Mouse (Mus musculus) olfactory bulb, adult 2 months (tissue): Measurements from ENCODE around the gene Hoxd8.

ENCODE experiments used
- CTCF ChIP-seq: fragments of 200-500 bp; IDR thresholded peaks from 2 replicates; pipeline ENCODE4 v1.5.1; 2012; ENCODE audit warnings: low read depth, mild to moderate bottlenecking, low read length, moderate library complexity; ENCODE audit not compliant: insufficient read depth
- POLR2A ChIP-seq: fragments of 200-500 bp; IDR thresholded peaks from 2 replicates; pipeline ENCODE4 v1.6.1; 2012; ENCODE audit warnings: mild to moderate bottlenecking, low read depth, low read length, moderate library complexity; ENCODE audit not compliant: insufficient read depth

DNA sequence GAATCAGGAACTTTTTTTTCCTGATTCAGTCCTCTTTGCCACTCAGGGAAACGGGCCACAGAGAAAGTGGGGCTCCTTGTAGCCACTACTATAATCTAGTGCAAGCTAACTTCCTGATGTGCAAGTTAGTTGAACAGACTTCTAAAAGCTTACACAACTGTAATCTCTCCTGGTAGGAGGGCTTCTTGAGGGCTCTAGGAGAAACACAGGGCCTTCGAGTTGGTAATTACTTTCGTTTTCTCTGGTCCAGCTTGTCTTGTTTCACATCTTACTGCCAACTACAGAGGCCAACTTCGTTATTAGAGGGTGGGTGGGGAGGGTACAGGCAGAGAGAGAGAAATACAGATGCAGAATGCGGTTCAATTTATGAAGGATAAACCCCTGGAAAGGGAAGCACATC is 32.6 kb upstream of the Hoxd8 start:
- TF ChIP-seq CTCF: no peak
- no peak for TF ChIP-seq POLR2A
